Mouse (Mus musculus) 416B (cell line): Measurements from ENCODE around the gene Fhod1.

ENCODE experiments used
- DNase-seq: peaks from one replicate; pipeline ENCODE4 v3.0.0; 2011; ENCODE audit warnings: low read depth

Gene Fhod1

GRCm38 (mm10) chr8:105318662-105319190 lies 29.0 kb downstream of the Fhod1 start:
- DNase-seq: no peak

GRCm38 (mm10) chr8:105317941-105318340 lies 29.8 kb downstream of the Fhod1 start:
- DNase-seq: no peak

- no peak for DNase-seq
Observed at GRCm38 (mm10) chr8:105315073-105315769, 32.5 kb downstream of the Fhod1 start.

GRCm38 (mm10) chr8:105313622-105314402 lies 33.9 kb downstream of the Fhod1 start:
- no peak for DNase-seq

GRCm38 (mm10) chr8:105312891-105313481 lies 34.8 kb downstream of the Fhod1 start:
- no peak for DNase-seq

GRCm38 (mm10) chr8:105311718-105312117 lies 36.0 kb downstream of the Fhod1 start:
- no peak for DNase-seq

- DNase-seq: no peak
Observed at GRCm38 (mm10) chr8:105310118-105310517, 37.6 kb downstream of the Fhod1 start.

GRCm38 (mm10) chr8:105309142-105309847 lies 38.5 kb downstream of the Fhod1 start:
- no peak for DNase-seq

GRCm38 (mm10) chr8:105308428-105308827 lies 39.3 kb downstream of the Fhod1 start:
- DNase-seq: no peak

- no peak for DNase-seq
Observed at GRCm38 (mm10) chr8:105307670-105308069, 40.1 kb downstream of the Fhod1 start.

GRCm38 (mm10) chr8:105306146-105306691 lies 41.5 kb downstream of the Fhod1 start:
- no peak for DNase-seq

GRCm38 (mm10) chr8:105305211-105306145 lies 42.3 kb downstream of the Fhod1 start, which contains the start of gene Elmo3:
TSS of gene Elmo3 (plus strand) at chr8:105305601.
- no peak for DNase-seq

- peak; percentile 47 for DNase-seq
Observed at GRCm38 (mm10) chr8:105304325-105305210, 43.2 kb downstream of the Fhod1 start.

GRCm38 (mm10) chr8:105303874-105304273 lies 43.9 kb downstream of the Fhod1 start:
- DNase-seq: no peak

GRCm38 (mm10) chr8:105303396-105303795 lies 44.4 kb downstream of the Fhod1 start:
- DNase-seq: no peak

- DNase-seq: no peak
Observed at GRCm38 (mm10) chr8:105299962-105300361, 47.8 kb downstream of the Fhod1 start.

- DNase-seq: peak; percentile 30
Observed at GRCm38 (mm10) chr8:105298351-105299252, 49.2 kb downstream of the Fhod1 start.

- peak; percentile 91 for DNase-seq
Observed at GRCm38 (mm10) chr8:105297511-105298192, 50.1 kb downstream of the Fhod1 start, which contains the start of gene E2f4. TSS of gene E2f4 (plus strand) at chr8:105297663.
